Mouse (Mus musculus) hindbrain, embryonic 11.5 days (tissue): ENCODE results near the gene Plod3. TPM values are rescaled to one million over a fixed set of nuclear protein-coding genes. Genes with fewer than 3 reads are reported as not detected.
A peak's percentile ranks its signal among the peaks of the same experiment; 100 is the strongest.
"Not testable (repeated sequence)": the region's sequence is repeated elsewhere in the genome, so short reads cannot be mapped to it uniquely, and the experiment has no call there.

Experiments used
- ATAC-seq: fragments of 200-750 bp; cut with Nextera tagmentation; 2 replicates; pipeline ENCODE4 v1.8.0; 2017; ENCODE audit warnings: mild to moderate bottlenecking, moderate TSS enrichment, moderate library complexity; ENCODE audit not compliant: low FRiP score
- DNase-seq: peaks from one replicate; pipeline ENCODE4 v3.0.0-alpha.2; 2015; ENCODE audit warnings: low spot score
- H3K27ac ChIP-seq: fragments of 300-500 bp; sonication (generic); 2 replicates; pipeline ENCODE4 v1.5.1; 2014; ENCODE audit warnings: mild to moderate bottlenecking, low read depth, low read length
- H3K27me3 ChIP-seq: fragments of 300-500 bp; sonication (generic); 2 replicates; pipeline ENCODE4 v1.6.1; 2014; ENCODE audit warnings: mild to moderate bottlenecking, low read length, moderate library complexity, mixed read lengths; ENCODE audit not compliant: control insufficient read depth, insufficient read depth
- H3K36me3 ChIP-seq: fragments of 300-500 bp; sonication (generic); 2 replicates; pipeline ENCODE4 v1.6.1; 2014; ENCODE audit warnings: mild to moderate bottlenecking, low read length, moderate library complexity, mixed read lengths; ENCODE audit not compliant: control insufficient read depth, insufficient read depth
- H3K4me1 ChIP-seq: fragments of 300-500 bp; sonication (generic); replicated peaks from 2 replicates; pipeline ENCODE4 v1.6.1; 2014; ENCODE audit warnings: low read length, mixed read lengths; ENCODE audit not compliant: control insufficient read depth, insufficient read depth
- H3K4me2 ChIP-seq: fragments of 300-500 bp; sonication (generic); replicated peaks from 2 replicates; pipeline ENCODE4 v1.6.1; 2014; ENCODE audit warnings: mild to moderate bottlenecking, low read depth, low read length
- H3K4me3 ChIP-seq: fragments of 300-500 bp; sonication (generic); 2 replicates; pipeline ENCODE4 v1.5.1; 2014; ENCODE audit warnings: low read depth, low read length
- H3K9ac ChIP-seq: fragments of 300-500 bp; sonication (generic); 2 replicates; pipeline ENCODE4 v1.6.1; 2014; ENCODE audit warnings: low read depth, low read length
- H3K9me3 ChIP-seq: fragments of 300-500 bp; sonication (generic); 2 replicates; pipeline ENCODE4 v1.6.1; 2016; ENCODE audit warnings: low read length; ENCODE audit not compliant: control insufficient read depth
- WGBS: fragments of 180-500 bp; shearing (Covaris S2); extraction: QIAGEN DNeasy Blood & Tissue Kit; methylation state at CpG from one replicate; pipeline ENCODE4 v1.1.7; 2014; 5-methylcytosine and 5-hydroxymethylcytosine counted together
- polyA plus RNA-seq: library from polyadenylated mRNA; unstranded; fragments of >200 nt; fragmentation: Nextera tagmentation; extraction: Ambion mirVana; gene quantifications from 2 replicates; pipeline ENCODE4 v1.2.1, GENCODE M21; 2014

Plod3 gene
- polyA plus RNA-seq, 1 experiment from 2014 or later: 32.4 TPM

GRCm38 (mm10) chr5:136949551-136950336 is 37.1 kb upstream of the Plod3 start:
- H3K9me3 ChIP-seq, DNase-seq, H3K27ac ChIP-seq, H3K36me3 ChIP-seq, H3K4me2 ChIP-seq, H3K27me3 ChIP-seq, ATAC-seq, H3K9ac ChIP-seq, H3K4me1 ChIP-seq, H3K4me3 ChIP-seq: not testable (repeated sequence)
- 87% methylated on average over 14 of the region's 14 CpGs for WGBS

DNA sequence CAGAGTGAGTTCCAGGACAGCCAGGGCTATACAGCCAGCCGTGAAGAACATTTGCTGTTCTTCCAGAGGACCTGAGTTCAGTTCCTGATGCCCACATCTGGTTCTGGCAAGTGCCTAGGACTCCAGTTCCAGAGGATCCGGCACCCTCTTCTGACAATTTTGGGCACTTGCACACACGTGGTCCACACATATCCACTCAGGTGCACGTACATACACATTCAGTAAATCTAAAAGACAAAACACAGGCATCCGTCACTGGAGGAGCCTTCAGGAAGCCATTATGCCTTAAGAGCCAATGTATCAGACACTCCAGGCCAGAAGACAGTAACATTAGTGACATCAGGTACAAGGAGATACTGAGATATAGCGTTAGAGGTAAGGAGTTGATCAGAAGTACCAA is 36.3 kb upstream of the Plod3 start:
- peaks cover 2% of the 10 kb centered on the region; the same call in 1 of the 2 replicates for H3K4me1 ChIP-seq
- no peak overlapping the region for H3K27ac ChIP-seq
- H3K9me3 ChIP-seq: no peaks in the 10 kb centered on the region
- no peaks in the 10 kb centered on the region for H3K36me3 ChIP-seq
- 88% methylated on average over 6 of the region's 6 CpGs for WGBS
- no peaks in the 10 kb centered on the region for H3K27me3 ChIP-seq
- DNase-seq (no peak), ATAC-seq (no peak)
- H3K4me2 ChIP-seq: no peak overlapping the region
- no peak overlapping the region for H3K9ac ChIP-seq
- no peak overlapping the region for H3K4me3 ChIP-seq

- ATAC-seq (no peak), DNase-seq (no peak)
- 0 out of 2 replicates have a peak, but pooled peaks cover 2% of the 10 kb centered on the region for H3K36me3 ChIP-seq
- H3K4me2 ChIP-seq: no peak overlapping the region
- 76% methylated on average over 4 of the region's 4 CpGs for WGBS
- H3K27me3 ChIP-seq: no peaks in the 10 kb centered on the region
- H3K4me1 ChIP-seq: peaks cover 2% of the 10 kb centered on the region; the same call in 1 of the 2 replicates
- no peak overlapping the region for H3K4me3 ChIP-seq
- H3K27ac ChIP-seq: no peak overlapping the region
- no peaks in the 10 kb centered on the region for H3K9me3 ChIP-seq
- H3K9ac ChIP-seq: no peak overlapping the region
Observed at GRCm38 (mm10) chr5:136952153-136952552, 34.7 kb upstream of the Plod3 start.

DNA sequence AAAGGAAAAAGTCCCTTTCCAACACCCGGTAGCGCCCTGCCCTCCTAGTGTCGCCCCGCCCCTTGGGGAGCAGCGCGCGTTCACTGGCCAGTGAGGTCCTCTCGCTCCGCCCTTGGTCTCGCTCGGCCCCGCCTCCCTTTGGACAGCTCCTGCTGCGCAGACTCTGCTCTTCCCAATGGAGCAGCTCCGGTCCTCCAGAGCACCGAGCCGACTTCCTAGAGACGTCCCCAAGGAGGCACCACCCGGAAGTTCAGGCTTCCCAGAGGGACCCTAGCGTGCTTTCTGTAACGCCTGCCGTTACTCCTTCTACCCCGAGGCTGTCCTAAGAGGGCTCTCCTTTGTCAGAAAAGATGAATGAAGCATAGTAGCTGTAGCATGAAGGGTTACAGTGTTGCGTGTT is 33.8 kb upstream of the Plod3 start, which contains the start of gene Fis1:
Gene Fis1 (plus strand): TSS at position 261 of the 400 bp plus-strand sequence.
- H3K4me2 ChIP-seq: peak within 1 kb of the TSS; percentile 72
- DNase-seq: peak; percentile 99
- H3K9me3 ChIP-seq: no peaks in the 10 kb centered on the region
- ATAC-seq: peak; percentile 98
- H3K9ac ChIP-seq: peak within 1 kb of the TSS; percentile 80
- H3K27me3 ChIP-seq: no peaks in the 10 kb centered on the region
- peaks cover 2% of the 10 kb centered on the region; the same call in 1 of the 2 replicates for H3K4me1 ChIP-seq
- peak within 1 kb of the TSS; percentile 54; the same call in 1 of the 2 replicates for H3K27ac ChIP-seq
- WGBS: under 1% methylated on average over 23 of the region's 23 CpGs
- 0 out of 2 replicates have a peak, but pooled peaks cover 2% of the 10 kb centered on the region for H3K36me3 ChIP-seq
- peak within 1 kb of the TSS; percentile 65 for H3K4me3 ChIP-seq

GRCm38 (mm10) chr5:136953440-136953951 is 33.3 kb upstream of the Plod3 start:
- Histone ChIP-seq H3K4me1 (peaks cover 2% of the 10 kb centered on the region; the same call in 1 of the 2 replicates), H3K9me3 (no peaks in the 10 kb centered on the region), H3K4me2 (peak overlapping the region; percentile 72), H3K27me3 (no peaks in the 10 kb centered on the region), H3K4me3 (peak overlapping the region; percentile 65), H3K9ac (peak overlapping the region; percentile 80), H3K27ac (peak overlapping the region; percentile 54; the same call in 1 of the 2 replicates), H3K36me3 (0 out of 2 replicates have a peak, but pooled peaks cover 2% of the 10 kb centered on the region)
- DNase-seq (no peak), ATAC-seq (no peak)
- WGBS: 5% methylated on average over 12 of the region's 12 CpGs

- Histone ChIP-seq H3K36me3 (0 out of 2 replicates have a peak, but pooled peaks cover 2% of the 10 kb centered on the region), H3K9ac (no peak overlapping the region), H3K4me1 (peaks cover 2% of the 10 kb centered on the region; the same call in 1 of the 2 replicates), H3K4me2 (no peak overlapping the region), H3K4me3 (no peak overlapping the region), H3K9me3 (no peaks in the 10 kb centered on the region), H3K27me3 (no peaks in the 10 kb centered on the region), H3K27ac (no peak overlapping the region)
- ATAC-seq (no peak), DNase-seq (no peak)
- WGBS: 88% methylated on average over 4 of the region's 4 CpGs
Observed at GRCm38 (mm10) chr5:136955622-136956021, 31.2 kb upstream of the Plod3 start.

- H3K36me3 ChIP-seq: 0 out of 2 replicates have a peak, but pooled peaks cover 2% of the 10 kb centered on the region
- WGBS: 96% methylated on average over 1 of the region's 1 CpGs
Observed at GRCm38 (mm10) chr5:136957250-136957649, 29.6 kb upstream of the Plod3 start.

GRCm38 (mm10) chr5:136958991-136959605 is 27.7 kb upstream of the Plod3 start:
- Histone ChIP-seq H3K4me2 (no peak overlapping the region), H3K9me3 (no peaks in the 10 kb centered on the region), H3K9ac (no peak overlapping the region), H3K27me3 (no peaks in the 10 kb centered on the region), H3K27ac (no peak overlapping the region), H3K4me3 (no peak overlapping the region), H3K4me1 (peaks cover 9% of the 10 kb centered on the region), H3K36me3 (0 out of 2 replicates have a peak, but pooled peaks cover 2% of the 10 kb centered on the region)
- 72% methylated on average over 5 of the region's 5 CpGs for WGBS
- DNase-seq (no peak), ATAC-seq (no peak)

More at GRCm38 (mm10) chr5:136957250-136957649, 29.6 kb upstream of the Plod3 start:
- Histone ChIP-seq H3K9me3 (no peaks in the 10 kb centered on the region), H3K27ac (no peak overlapping the region), H3K27me3 (no peaks in the 10 kb centered on the region), H3K9ac (no peak overlapping the region), H3K4me3 (no peak overlapping the region), H3K4me2 (no peak overlapping the region), H3K4me1 (peaks cover 2% of the 10 kb centered on the region; the same call in 1 of the 2 replicates)
- no peak for ATAC-seq
- DNase-seq: no peak
